Mouse (Mus musculus): Measurements from ENCODE around the gene Miox. TPM values are rescaled to one million over a fixed set of nuclear protein-coding genes. Genes with fewer than 3 reads are reported as not detected.
A peak's percentile ranks its signal among the peaks of the same experiment; 100 is the strongest.

The Miox gene
- not detected for total RNA-seq (2021)
- long read RNA-seq, experiment 1 = 0 reads
- long read RNA-seq, experiment 2 = 0 reads

DNA sequence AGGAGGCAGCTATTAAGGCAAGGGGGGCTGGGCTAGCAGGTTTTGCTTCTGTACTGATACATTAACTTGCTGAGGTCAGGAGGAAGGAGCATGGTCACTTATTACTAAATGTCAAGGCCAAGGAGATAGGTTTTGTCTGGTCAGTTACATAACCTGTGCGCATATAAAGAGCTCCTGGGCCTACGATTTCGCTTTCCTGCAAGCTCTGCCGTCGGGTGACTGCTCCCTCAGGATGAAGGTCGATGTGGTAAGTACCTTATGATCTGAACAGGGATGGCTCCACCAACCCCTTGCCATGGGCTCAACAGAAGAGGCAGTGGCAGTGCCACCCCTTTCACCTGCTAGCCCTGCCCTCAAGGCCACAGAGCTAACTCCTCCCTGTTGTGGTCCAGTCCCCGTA lies at the start of gene Miox:
Gene Miox, plus strand, starts transcription at position 128 of the 400 bp plus-strand sequence.
- DNase-seq (ENCODE audit: low spot score in 2 of 2) = no peak

DNA sequence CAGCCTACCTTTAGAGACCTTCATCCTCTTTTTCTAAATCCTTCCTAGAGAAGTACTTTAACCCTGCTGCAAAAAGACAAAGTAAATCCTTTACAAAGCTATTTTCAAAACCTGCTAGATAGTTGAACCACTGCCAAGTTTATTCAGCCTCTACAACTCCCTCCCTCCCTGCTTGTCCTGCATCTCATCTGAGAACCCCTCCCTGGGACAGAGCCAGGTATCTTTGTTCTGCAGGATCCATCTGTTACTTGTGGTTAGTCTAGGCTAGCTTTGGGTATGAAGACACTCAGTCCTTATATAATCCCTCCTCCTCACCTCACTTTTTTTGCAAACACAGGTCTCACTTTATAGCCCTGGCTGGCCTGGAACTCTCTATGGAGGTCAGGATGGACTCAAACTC lies 49.2 kb upstream of the Miox start:
- no peak for DNase-seq (ENCODE audit: low spot score in 2 of 2)

DNA sequence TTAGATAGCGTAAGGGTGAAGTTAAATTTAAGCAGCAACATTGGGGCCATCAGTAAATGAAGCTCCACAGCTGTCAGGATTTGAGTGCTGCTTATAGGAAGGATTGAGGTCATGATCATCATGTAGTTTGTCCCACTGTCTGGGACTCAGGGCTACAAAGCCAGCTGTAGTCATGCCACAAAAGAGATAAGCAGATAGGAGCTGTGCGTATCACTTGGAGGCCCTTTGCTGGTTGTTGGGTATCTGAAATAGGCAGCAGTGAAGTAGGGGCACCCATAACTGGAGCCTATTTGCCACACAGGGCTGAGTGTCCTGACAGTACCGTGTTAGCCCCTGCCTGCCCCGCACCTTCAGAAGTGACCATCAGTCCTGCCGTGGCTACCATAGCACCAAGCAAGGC lies 48.7 kb upstream of the Miox start:
- DNase-seq (ENCODE audit: low spot score in 2 of 2) = no peak

DNA sequence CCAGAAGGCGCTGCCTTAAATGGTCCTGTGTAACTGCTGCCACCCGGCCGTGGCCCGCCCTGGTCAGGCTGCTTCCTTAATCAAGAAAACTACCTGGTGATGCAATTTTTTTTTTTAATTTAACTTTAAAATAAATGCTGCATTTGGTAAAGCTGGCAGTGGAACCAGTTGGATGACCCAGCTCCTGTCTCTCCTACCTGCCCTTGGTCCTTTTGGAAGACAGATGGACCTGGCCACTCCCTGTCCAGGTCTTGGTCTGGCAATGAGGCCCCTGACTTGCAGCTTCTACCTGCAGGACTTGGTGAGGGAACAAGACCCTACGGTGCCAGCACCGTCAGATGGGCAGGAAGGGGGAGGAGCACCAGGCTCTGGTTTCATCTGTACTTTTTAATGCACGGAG lies 48.1 kb upstream of the Miox start:
- no peak for DNase-seq (ENCODE audit: low spot score in 2 of 2)

DNA sequence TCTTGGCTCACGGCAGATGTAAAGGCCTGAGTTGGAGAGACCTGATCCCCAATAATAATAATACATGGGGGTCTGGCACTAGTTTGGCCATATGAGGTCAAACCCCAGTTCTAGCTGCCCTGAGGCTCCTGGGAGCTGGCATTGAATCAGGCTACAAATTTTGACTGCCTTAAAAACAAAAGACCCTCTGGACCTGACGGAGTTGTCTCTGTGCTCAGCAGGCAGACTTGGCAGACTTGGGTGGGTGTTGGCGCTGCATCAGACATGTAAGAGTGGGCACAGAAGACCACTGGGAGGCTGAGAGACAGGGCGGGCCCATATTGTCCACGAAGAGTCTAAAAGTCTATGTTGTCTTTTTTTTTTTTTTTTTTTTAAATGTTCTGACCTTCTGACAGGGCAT lies 47.6 kb upstream of the Miox start:
- DNase-seq (ENCODE audit: low spot score in 2 of 2) = no peak

DNA sequence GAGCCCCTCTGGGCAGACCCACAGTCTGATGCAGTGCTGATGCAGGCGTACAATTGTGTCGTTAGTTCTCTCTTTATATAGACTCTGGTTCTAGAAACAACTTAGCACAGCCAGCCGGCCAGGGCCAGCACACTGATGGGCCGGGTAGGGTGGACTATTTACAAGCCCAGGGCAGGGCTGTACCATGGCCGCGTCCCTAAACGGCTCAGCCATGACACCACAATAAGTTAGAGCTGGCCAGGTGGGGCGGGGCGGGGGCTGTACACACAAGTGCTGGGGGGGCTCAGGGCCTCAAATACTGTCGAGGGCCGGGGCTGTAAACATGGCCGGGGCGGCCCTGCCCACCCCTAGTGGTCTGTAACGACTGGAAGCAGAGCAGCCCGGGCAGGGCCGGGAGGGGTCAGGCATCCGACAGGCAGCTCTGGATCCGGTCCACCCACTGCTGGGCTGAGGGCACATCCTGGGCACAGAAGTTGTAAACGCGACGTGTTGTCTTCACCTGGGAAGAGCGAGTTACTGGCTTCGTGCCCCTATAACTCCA lies 45.9 kb upstream of the Miox start:
- no peak for DNase-seq (ENCODE audit: low spot score in 2 of 2)

DNA sequence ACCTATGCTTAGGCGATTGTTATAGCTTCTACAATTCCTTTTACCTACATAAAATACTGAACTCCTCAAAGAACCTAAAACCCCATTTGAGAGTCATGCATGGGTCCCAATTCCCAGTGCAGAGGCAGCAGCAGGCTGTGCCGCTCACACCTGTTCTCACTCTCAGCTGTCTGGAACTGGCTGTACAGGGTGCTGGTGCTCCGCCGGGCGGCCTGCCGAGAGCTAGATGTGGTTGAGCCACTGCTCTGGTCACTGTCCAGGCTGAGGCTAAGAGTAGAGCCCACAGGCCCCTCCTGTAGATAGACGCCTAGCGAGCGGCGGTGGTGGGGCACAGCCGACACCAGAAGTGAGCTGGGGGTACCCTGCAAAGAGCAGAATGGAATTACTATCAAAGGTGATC lies 44.7 kb upstream of the Miox start:
- DNase-seq (ENCODE audit: low spot score in 2 of 2) = no peak

DNA sequence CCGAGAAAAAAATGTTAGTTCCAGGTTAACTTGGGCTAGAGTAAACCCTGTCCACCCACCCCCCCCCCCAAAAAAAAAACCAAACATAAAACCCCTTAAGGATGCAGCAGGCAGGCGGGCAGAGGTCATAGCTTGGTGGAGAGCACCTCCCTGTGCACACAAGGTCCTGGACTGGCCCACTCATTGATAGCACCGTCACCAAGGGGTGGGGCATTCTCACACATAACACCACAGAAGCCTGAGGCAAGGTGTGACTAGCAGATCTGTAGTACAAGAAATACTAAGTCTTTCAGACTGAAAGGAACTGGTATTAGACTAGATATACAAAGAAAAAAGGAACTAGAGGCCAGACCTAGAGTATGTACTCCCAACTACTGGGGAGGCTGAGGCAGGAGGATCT lies 42.7 kb upstream of the Miox start:
- no peak for DNase-seq (ENCODE audit: low spot score in 2 of 2)

DNA sequence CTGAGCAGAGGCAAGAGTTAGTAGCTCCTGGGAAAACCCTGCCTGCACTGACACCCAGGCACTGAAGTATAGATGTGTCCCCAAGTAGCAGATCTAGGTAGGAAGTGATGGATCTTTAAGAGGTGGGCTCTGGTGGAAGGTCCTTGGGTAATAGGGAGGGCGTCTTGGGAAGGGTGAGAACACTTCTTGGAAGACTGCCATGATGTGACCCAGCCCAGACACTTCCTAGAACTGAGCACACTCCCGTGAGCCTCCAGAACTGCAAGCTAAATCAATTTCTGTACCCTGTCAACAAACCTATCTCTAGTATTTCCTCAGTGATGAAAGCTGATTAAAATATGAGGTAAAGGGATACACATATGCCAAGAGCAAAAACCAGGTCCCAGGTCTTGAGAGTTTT lies 41.4 kb upstream of the Miox start:
- DNase-seq (ENCODE audit: low spot score in 2 of 2) = no peak

DNA sequence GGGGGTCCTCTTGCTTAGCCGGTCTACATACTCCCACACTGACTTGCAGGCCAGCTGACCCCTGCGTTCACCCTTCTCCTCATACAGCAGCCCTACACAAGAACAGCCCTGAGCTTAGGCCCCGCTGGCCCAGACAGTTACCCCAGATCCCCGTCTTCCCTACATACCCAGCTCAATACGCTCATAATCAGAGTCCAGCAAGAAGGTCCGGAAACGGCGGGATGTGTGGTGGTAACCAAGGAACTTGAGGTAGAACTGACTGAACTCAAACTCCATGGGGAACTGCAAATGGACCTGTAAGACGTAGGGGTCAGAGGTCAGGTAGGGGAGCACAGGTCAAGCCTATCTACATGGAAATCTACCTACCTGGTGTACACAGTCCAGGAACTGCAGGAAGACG lies 40.4 kb upstream of the Miox start:
- DNase-seq (ENCODE audit: low spot score in 2 of 2) = no peak

DNA sequence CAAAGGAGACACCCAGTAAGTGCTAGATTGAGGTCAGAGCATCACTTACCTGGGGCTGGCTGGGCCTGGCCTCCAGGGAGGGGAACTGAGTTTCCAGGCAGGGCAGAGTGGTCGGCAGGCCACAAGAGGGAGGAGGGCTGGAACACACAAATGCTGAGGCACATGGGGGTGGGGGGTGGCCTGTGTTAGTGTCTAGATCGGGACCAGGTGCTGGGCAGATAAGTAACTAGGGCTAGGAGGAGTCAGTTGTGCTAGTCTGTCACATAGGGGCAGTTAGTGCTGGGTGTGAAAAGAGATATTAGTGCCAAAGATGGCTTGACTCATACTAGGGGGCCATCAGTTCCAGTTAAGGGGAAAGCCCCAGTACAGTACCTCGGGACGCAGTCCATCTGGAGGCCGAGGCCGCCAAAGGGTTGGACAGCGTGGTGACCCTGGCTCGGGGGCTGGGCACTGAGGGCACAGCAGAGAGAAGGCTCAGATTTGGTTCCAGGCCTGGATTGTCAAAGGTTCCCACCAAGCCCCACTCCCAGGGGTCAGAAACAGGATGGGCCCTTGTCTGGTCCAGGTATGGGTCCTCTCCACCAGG lies 38.5 kb upstream of the Miox start:
- no peak for DNase-seq (ENCODE audit: low spot score in 2 of 2)

DNA sequence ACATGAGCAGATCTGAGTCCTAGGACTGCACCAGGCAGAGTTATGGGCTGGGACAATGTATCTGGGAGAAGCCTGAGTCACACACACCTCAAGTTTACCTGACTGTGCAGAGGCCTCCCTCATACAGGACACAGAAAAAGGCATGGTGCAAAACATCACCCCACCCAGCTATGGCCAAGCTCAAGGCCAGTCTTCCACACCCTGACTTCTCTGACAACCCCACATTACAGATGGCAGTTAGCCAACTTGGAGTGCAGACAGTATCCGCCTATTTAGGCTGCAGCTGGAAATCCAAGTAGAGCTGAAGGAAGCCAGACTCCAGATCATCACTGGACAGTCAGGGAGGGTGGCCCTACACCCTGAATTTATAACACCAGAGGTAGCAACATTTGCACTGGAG lies 37.7 kb upstream of the Miox start:
- no peak for DNase-seq (ENCODE audit: low spot score in 2 of 2)

DNA sequence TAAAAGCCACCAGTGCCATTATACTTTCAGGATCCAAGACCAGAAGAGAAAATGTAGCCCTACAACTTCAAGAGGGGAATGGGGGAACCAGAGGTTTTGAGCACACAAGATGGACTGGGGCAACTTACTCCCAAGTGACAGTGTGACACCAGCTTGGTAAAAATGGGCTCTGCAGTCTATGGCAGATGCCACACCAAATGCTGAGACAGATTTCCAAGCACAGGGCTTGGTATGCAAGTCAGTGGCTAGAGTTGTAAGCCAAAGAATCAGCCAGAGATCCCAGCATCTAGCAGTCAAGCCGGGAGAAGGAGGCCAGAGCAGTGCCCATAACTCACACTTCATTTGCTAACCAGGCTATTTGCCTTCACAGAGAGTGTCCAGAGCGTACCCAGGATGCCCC lies 36.5 kb upstream of the Miox start:
- DNase-seq (ENCODE audit: low spot score in 2 of 2) = no peak

DNA sequence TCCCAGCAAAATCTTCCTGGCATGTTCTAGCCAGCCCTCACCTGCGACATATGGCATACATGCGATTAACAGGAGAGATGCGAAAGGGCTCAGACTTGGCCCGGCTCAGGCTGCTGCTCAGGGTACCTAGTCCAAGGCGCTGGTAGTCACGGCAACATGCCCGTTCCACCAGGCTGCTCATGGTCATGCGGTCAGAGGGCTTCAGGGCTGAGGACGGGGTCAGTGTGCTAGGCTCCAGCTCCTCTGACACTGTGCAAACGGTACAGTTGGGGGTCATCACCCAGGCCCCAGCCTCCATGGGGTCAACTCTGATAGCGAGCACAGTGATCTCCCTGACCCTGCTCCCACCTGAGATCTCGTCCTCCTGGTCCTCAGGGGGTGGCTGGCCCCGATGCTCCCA lies 34.0 kb upstream of the Miox start:
- no peak for DNase-seq (ENCODE audit: low spot score in 2 of 2)

DNA sequence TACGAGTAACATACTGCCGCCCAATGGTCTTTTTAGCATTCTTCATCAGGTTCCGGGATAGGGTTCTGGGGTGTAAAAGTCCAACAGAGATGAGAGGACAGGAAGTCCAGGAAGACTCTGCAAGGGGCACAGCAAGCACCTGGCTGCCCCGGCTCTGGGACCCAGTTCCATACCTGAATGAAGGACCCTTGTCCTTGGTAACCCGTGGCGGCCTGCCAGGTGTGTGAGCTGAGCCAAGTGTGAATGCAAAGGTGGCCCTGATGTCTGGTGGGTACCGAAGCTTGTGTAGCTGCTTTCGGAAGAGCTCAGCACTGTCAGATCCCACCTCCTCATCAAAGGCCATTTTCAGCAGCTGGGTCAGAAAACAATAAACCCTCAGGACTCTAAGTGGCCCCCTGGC lies 33.6 kb upstream of the Miox start:
- DNase-seq (ENCODE audit: low spot score in 2 of 2) = no peak

DNA sequence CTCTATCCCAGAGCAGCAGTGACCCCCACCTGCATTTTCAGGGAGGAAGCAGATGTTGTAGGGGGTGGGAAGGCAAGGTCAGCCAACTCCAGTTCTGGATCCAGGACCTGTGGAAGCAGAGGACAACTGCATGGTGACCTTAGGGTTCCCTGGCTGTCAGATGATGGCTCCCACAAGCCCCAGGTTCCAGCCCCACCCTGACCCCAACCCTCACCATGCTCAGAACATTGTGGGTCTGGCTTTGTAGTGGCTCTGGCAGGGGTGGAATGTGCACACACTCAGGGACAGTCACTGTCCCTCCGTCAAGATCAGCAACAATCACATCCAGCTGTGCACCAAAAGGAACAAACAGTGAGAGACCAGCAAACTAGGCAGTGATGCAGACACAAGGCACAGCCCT lies 28.2 kb upstream of the Miox start:
- no peak for DNase-seq (ENCODE audit: low spot score in 2 of 2)

DNA sequence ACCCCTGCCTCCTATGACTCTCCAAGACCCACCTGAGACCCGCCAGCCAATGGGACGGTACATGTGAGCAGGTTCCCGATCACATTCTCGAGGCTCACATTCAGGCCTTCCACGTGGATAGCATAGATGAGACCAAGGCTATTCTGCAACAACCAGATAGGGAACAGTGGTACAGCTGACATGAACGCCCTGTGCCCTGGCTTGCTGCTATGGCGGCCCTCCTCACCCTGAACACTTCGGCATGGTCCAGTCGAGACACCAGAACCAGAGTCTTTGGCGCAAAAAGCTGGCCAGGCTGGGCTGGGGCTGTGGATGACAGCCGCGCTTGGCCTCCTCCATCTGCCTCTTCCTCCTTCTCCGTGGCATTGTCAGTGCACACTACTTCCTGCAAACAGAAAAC lies 26.7 kb upstream of the Miox start:
- DNase-seq (ENCODE audit: low spot score in 2 of 2) = no peak

DNA sequence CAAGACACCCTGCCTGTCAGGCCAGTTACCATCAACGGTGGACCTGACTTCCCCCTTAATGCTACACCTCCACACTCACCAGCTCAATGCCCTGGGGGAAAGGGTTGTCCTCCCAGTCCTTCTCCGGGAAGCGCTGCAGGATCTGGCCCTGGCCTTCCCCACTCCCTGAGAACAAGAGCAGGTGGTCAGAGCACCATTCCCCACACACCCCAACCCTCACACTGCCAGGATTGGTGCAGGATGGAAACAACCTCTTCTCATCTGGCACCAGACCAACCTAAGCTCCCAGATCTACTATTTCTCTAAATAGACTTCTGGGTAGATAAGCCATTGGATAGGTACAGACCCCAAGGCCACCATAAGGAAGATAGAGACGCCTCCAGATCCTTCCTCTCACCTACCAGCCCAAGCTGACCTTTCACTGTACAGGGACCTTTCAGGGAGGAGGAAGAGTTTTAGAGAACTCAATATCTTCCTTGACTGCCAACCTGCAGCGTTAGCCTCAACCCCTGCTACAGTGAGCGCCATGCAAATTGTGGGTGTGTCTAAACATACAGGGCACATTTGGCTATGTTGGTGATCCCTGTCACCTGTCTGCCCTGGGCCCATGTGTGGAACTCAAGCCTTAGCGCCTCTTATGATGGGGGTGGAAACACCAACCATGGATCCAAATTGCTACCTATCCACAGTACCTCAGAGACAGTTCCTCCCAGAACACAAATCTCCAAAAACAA lies 25.6 kb upstream of the Miox start:
- peak in 1 of 2 experiments; percentile 41 for DNase-seq (ENCODE audit: low spot score in 2 of 2)

DNA sequence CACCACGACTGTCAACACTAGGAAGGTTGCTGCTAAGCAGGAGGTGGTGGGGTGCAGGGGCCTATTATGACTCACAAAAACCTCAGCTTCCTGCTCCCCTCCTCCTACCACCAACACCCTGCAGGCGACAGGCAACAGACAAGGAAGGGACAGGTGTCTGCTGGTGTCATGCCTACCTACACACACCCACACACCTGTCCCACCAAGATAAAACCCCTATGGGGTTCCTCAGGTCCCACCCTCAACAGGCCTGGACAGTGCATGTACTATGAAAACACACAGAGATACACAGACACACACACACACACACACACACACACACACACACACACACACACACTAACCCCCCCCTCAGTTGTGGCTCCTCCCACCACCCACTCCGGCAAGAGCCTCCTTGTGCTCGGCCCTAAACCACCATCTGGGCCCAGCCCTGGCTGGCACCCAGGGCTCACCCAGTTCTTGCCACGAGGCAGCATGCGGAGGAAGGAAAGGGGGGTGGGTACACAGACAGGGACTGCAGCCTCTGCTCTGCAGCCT lies 24.2 kb upstream of the Miox start:
- peak; percentile 71 to 83 for DNase-seq (ENCODE audit: low spot score in 2 of 2)

DNA sequence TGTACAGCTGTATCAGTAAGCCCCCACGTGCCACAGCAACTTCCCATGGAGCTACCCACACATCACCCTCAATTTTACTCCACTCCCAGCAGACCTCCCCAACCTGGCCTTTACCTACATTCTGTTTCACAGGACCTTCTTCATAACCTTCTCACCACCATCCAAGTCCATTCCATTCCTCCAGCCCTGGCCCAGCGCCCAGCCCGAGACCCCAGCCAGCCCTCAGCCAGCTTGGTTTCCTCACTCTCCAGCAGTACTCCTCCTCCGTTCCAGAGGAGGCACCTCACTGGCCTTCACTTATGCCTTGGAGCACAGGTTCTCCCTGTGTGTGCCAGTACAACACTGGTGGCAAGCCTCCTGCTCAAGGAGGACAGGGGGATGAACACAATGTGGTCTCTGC lies 20.8 kb upstream of the Miox start:
- no peak for DNase-seq (ENCODE audit: low spot score in 2 of 2)

DNA sequence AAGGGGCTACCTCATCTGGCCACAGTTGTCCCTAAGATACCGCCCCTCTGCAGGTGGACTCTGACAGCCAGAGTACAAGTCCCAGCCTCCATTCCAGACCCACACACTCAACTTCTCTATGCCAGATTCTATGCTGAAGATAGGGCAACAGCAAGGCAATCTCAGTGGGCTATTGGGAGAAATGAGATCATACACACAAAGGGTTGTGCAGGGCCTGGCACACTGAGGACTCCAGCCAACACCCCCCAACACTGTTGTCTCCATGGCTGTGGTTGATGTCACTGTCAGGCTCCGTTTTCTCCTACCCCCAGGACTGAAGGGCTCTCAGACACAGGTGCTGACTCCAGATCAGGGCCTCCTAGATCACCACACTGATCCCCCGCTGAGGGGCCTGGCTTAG lies 20.1 kb upstream of the Miox start:
- no peak for DNase-seq (ENCODE audit: low spot score in 2 of 2)

DNA sequence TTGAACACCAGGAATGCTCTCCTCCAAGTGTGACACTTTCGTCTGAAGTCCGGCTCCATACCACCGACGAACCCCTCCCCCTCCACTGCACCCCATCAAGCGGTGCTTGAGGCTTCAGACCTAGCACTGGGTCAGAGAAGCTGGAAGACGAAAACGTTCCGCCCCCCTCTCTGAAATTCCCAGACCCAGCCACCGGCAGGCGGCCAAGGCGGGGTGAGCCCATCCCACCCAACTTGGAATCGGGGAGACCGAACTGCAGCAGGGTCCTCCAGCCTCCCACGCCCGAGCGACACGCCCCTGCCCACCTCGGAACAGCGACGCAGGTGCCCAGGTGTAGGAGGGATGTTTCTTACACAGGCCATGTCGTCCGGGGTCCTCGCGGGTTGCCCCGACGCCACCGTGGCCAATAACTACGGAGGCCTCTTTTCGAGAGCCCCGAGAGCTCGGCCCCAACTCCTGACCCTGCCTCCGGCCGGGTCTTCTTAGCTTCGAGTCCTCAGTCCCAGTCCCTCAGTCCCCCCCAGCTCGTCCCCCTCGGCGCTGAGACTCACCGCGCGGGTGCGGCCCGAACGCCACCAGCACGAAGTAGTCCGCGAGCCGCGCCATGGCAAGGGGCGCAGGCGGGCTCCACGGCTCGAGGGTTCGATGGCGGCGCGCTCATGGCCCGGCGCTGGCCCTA lies 19.5 kb upstream of the Miox start:
- no peak for DNase-seq (ENCODE audit: low spot score in 2 of 2)
